Mouse (Mus musculus) liver, adult 2 months (tissue): Measurements from ENCODE around the gene Dad1.

Source experiments
- CTCF ChIP-seq: fragments of 200-500 bp; IDR thresholded peaks from 2 replicates; pipeline ENCODE4 v1.5.1; 2011; ENCODE audit warnings: low read depth, low read length, control low read depth
- POLR2A ChIP-seq: fragments of 200-500 bp; IDR thresholded peaks from 2 replicates; pipeline ENCODE4 v1.6.1; 2011; ENCODE audit warnings: low read length, control low read depth; ENCODE audit not compliant: insufficient read depth; ENCODE audit errors: extremely low read depth

- TF ChIP-seq CTCF, result no peak
- TF ChIP-seq POLR2A, result no peak
Measured at GRCm38 (mm10) chr14:54210401-54210800, 43.5 kb downstream of the Dad1 start.
